Mouse (Mus musculus) erythroblast, adult 5-6 weeks (primary cell): ENCODE measurements at regions not wholly inside any gene's neighbourhood (a gene's known extent, or its start where the extent isn't known, plus 50 kb on each side); places are given as distances from the start of the nearest gene placed in this dataset.
"Not testable (repeated sequence)": the region's sequence is repeated elsewhere in the genome, so short reads cannot be mapped to it uniquely, and the experiment has no call there.

ENCODE experiments used
- ATAC-seq: replicated peaks from 2 replicates; pipeline ENCODE4 v1.8.0; 2016; ENCODE audit warnings: moderate number of reproducible peaks, mild to moderate bottlenecking, moderate TSS enrichment, inconsistent platforms; ENCODE audit not compliant: poor library complexity, low FRiP score, severe bottlenecking

DNA sequence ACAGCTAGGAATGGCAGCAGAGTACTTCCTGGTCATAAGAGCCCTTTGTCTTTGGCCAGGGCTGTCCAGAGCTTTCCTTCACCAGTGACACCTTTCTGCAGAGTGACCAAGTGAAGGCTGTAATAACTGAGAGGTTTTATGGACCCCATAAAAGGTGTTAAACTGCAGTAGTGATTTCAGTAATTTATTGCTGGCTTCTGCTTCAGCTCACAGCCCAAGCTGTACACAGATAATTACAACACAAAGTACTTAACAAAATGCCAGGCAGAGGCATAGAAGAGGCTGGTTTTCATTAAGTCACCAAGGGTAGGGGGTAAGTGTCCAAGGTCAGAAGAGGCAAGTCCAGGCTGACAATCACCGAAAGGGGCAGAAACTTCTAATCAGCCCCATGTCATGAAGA is 83.8 kb downstream of the Eif4e start:
- ATAC-seq = no peak

DNA sequence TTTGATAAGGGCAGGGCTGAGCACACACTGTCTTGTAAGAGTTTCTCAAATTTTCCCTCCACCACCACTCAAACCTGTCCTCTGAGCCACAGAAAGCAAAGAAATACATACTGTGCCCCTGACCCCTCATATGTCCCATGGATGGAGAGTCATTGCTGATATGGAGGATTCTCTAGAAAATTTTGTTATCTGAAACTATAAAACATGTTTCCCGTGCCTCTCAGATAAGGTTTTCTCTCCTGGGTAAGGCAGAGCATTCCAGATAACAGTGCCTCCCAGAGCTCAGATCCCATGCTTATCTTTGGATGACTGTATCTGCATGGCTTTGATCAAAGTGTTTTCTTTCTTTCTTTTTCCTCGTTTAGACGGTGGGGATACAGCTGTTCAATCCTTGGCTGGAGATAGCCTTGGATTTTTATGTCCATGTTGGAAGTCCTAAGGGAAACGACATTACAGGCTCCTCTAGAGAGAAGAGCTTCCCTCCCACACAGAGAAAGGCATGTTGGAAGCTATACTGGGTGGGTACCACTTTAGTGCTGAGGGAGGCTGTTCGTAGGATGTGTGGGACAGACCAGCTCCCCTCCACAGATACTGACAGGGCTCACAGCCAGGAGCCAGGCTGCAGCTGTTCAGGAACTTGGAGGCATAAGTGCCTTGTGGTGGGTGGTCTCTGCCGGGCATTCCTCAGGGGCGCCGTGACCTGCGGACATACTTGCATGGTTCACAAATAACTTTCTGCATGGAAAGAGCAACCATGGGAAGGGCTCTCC is 87.1 kb downstream of the Eif4e start:
- peak; percentile 37; the same call in 1 of the 2 replicates for ATAC-seq

DNA sequence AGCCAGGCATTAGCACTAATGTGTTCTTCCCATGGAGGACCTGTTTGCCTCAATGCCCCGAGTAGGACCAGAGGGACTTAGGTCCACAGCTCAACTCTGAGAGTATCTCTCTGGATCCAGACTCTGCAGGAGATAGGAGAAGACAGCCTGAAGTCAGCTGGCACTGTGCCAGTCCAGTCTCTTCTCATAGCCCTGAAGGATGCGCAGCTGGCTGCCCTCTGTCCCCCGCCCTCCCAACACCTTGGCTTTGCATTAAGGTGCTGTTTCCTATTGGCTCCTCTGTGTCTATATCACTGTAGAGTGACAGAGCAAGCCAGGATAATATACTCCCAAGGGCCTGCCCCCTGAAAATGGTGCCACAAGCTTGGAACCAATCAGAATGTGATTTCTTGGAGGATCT is 87.7 kb downstream of the Eif4e start:
- ATAC-seq = peak; percentile 76

DNA sequence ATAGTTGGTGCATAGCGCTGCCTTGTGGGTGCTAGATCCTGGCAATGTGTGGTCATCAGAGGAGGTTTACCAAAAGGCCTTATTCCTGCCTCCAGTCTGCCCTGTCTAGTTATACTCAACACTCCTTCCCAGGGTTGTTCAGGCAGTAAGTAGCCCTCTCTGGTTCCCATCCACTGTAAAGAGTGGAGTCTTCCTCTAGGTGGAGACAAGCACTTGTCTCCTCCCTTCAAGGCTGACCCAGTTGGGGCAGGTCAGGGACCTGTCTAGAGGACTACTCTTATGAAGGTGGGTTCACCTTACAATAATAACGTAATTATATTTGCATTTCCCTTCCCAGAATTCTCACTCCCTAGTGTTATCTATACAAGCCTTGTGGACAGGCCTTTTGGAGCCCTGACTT is 88.9 kb downstream of the Eif4e start:
- no peak for ATAC-seq

DNA sequence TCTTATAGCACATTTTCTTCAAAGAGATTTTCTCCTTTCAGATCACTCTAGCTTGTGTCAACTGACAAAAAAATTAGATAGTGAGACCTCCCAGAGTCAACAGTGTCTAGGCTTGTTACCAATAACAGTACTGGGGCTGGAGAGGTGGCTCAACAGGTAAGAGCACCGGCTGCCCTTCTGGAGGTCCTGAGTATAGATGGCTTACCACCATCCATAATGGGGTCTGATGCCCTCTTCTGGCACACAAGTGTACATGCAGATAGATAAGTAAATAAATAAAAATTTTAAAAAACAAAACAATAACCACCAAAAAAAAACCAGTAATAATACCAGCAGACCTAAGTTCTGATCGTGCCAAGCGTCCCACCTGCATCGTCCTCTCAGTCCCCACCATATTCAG is 94.3 kb downstream of the Eif4e start:
- ATAC-seq = no peak

DNA sequence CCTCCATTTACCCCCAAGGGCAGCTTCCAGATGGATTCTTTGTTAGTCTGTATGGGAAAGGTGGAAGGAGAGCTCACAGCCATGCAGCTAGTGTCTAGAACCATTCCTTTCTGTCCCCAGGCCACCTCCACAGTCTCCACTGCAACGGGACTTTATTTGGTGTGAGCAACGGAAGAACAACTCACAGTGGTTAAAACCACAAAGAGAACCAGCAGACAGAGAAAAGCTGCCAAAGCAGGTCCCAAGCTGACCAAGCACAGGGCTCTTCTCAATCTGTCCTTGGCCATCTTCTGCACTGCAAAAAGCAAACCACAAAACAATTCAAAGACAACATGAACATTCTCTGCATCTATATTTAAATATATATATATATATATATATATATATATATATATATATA is 98.1 kb downstream of the Eif4e start:
- no peak for ATAC-seq

DNA sequence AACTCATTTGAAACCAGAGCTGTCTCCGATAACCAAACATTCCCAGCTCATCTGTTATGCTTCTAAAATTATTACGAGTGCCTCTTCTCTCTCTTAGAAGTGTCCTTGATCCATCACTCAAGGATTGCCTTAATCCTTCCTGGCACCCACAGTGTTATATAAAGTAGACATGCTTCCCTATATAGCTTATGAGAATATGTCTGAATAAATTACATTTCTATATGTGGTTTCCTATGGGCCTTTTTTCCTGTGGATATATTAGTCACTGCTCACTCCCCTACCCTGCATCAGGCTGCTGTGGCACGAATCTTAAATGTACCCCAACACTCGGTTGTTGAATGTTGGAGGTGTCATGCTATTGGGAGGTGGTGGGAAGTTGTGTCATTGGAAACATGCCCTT is 100.3 kb downstream of the Eif4e start:
- no peak for ATAC-seq

DNA sequence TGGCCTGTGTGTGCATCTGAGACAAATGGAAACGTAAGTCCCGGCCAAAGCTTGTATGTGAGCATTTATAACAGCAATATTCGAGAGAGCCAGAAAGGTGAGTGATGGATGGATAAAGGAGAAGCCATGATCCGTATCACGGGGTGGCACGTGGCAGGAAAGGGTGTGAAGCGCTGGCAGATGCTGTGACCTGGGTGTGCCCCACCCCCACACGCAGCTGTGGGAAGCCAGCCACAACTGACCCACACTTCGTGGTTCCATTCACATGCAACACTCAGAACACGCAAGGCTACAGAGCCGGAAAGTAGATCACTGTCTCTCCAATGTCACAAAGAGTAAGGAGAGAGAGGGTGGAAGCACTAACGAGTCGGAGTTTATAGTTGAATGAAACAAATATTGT is 104.3 kb downstream of the Eif4e start:
- no peak for ATAC-seq

DNA sequence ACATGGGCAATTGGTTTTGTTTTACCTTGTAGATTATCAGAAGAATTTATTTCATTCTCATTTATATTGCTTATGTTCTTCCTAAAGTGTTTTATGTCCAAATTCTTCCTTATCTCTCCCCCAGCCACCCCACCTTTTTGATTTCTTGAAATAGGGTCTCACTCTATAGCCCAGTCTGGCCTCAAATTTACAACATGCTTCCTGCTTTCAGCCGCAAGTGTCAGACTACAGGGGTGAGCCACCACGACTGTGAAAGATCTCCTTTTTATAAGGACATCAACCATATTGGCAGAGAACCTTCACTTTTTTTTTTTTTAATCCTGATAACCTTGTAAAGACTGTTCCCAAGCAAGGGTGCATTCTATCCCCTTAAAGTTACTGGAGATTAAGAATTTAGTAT is 106.1 kb downstream of the Eif4e start:
- no peak for ATAC-seq

DNA sequence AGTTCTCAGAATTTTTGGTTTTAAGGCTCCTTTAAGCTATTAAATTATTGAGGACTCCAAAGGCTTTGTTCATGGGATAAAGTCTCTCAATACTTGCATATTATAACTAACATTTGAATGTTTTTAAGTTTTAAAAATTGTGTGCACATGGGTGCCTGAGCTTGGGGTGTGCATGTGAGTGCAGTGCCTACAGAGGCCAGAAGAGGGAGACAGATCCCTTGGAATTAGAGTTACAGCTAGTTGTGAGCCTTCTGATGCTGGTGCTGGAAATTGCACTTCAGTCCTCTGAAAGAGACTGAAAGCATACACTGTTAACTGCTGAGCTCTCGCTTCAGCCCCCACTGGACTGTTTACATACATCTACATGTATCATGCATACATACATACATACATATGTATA is 100.0 kb upstream of the Tspan5 start:
- no peak for ATAC-seq

DNA sequence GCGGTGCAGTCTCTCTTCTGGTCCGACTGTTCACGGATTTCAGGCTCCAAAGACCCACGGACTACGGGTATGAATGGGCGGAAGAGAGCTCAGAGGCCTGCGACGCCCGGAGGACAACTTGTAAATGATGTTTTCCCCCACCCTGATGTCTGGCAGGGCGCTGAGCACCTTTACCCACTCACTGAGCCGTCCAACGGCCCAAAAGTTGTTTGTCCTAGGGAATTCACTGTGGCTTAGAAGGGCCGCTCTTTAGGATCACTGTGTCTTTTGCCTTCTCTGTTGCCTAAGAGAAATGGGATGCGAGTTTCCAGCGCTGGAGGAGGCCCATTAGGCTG is 98.1 kb upstream of the Tspan5 start:
- ATAC-seq = no peak

DNA sequence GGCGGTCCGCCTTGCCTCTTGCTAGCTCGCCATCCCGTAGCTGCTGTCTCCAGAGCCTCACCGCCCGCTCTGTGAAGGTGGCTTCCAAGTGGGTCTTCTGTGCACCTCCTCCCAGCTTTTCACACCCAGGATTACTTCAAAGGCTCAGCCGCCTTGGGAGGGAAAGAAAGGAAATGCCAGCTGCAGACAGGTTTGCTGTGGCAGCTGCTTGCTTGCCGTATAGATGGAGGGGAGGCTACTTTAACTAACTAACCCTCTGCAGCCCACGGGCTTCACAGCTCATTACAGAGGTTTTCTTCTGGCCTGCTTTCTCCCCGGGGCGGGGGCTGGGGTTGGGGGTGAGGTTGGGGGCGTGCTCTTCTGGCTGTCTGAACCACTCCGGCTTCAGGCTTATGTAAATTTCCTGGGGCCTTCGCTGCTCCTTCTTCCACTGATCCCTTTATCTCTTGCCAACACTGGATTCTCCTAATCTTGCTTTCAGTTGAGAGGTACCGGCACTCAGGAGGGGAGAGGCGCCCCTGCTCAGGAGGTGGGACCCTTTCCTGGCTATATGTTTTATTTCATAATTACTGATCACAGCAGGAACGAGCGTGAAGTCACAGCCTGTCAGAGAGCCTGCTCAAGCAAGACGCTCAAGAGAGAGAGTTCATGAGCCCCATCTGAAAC is 97.6 kb upstream of the Tspan5 start:
- ATAC-seq = no peak

DNA sequence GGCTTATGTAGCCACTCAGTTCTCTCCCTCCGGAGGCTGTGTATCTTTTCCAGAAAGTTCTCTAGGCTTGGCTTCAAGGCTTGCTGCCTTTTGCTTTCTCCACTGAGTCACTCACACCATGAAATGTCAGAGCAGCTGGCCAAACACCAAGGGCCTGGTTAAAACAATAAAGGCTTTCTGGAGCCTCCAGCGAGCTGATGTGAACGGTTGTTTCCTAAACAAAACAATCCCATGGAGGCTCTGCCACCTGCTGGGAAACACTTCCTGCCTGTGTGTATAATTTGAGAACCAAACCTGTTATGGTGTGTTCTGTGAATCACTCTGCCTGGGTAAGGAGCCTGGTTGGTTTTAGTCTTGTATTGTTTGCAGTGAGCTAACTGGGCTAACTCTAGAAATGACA is 96.7 kb upstream of the Tspan5 start:
- no peak for ATAC-seq

DNA sequence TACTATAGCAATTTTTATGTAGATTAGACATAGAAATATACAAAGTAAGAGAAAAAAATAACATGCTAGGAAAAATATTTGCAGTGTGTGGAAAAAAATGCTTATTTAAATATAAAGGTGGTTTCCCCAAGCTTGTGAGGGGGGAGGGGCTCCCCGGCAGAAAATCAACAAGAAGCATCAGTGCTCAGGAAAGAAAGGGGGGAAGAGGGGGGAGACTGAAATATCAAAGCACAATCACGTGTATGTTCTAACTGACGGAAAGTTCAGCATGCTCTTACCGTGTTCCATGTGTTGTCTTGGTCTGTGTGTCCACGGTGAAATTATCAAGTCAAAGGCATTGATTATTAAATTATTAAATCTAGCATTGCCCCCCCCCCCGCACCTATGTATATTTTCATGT is 92.3 kb upstream of the Tspan5 start:
- ATAC-seq = no peak

DNA sequence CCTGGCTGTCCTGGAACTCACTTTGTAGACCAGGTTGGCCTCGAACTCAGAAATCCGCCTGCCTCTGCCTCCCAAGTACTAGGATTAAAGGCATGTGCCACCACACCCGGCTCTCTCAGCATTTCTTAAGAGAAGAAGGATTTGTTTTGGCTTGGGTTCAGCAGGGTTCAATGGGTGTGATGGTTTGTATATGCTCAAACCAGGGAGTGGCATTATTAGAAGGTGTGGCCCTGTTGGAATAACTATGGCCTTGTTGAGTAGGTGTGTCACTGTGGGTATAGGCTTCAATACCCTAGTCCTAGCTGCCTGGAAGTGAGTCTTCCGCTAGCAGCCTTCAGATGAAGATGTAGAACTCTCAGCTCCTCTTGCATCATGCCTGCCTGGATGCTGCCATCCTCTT is 91.3 kb upstream of the Tspan5 start:
- ATAC-seq = not testable (repeated sequence)

DNA sequence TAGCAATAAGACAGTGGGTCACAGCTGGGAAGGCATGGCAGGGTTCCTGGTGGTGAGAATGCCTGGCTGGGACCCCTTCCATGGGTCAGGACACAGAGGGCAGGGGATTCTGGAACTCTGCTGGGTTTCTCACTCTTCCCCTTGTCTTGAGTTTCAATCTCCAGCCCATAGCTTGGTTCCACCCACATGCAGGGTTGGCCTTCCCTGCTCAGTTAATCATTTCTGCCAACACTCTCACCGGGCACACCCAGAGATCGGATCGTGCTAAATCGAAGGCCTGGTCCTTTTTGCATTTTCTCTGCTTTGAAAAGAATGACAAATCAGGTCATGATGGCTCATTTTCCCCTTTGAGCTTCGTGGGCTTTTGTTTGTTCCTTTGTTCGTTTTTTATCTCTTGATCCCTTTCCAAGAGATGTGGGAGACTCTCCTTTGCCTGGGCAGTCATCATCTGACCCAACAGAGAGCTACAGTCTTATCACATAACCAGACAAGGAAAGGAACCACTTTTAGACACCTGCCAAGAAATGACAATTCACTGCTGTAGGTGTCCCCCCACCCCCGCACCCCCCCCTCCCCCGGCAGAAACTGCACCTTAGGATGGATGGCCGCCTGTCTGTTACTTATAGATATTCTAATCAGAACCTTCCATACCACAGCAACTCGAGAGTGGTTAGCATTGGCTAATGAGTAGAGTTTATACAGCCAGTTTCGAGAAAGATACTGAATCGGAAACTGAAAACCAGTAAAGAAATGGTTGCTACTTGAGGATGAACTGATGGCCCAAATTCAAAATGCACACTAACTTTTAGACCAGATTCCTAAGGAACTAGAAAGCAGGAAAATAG is 90.4 kb upstream of the Tspan5 start:
- no peak for ATAC-seq

DNA sequence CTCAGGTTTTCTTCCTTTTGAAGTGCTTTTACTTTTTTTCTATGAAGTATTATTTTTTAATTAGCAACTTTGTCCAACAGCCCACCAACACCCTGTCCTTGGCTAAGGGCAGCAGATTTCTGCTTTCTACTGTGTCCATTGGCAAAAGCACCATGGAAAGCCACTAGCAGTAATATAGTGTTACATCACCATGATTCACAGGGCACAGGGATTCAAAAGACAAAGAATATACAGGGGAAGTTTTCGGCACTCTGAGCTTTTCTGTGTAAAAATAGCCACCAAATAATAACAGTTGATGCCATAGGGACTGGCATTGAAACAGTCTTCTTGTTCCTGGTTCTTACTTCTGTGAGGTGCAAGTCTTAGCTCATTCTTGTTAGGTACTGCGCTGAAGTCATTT is 89.8 kb upstream of the Tspan5 start:
- no peak for ATAC-seq

DNA sequence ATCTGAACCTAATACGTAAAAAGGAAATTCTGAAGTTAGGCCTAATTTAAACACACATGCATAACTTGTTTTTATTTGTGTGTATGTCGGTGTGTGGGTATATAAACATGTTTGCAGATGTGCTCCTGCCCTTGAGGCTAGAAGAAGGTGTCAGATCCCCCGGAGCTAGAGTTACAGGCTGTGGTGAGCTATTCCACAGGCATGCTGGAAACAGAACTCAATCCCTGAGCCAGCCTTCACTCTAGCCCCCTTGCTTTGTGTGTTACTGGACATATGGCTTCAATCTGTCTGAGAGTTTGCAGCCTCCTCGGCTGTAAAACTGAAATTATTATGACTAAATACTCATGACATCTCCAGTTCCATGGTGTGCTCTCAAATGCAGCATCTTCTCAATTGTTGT is 89.3 kb upstream of the Tspan5 start:
- ATAC-seq = no peak

DNA sequence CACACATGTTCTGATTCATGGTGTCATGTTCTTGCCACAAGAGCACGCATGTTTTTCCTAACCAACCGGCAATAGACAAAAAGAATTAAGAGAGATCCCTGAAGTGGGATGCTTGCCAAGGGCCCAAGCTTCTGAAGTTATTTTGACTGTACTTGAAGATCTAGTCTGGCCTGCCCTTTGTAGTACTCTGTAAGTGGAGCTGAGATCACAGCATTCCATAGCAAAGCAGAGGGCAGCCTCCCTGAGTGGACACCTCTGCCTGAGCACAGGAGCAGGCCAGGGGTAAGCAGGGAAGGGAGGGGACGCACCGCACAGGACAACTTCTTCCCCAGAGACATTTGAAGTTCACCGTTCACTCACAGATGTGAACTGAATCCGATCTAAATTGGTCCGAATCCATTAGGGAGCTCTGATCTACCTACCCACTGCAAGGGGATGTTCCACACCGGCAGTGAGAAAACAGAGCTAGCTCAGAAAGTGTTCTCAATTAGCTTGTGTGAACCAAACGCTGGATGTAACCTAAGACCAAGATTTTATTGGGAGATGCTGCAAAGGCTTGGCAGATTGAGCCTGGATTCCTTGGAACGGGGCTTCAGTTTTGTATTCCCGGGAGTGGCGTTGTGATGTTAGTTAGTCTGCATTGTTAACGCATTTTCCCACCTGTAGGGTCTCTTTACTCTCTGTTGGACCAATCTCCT is 88.3 kb upstream of the Tspan5 start:
- no peak for ATAC-seq

DNA sequence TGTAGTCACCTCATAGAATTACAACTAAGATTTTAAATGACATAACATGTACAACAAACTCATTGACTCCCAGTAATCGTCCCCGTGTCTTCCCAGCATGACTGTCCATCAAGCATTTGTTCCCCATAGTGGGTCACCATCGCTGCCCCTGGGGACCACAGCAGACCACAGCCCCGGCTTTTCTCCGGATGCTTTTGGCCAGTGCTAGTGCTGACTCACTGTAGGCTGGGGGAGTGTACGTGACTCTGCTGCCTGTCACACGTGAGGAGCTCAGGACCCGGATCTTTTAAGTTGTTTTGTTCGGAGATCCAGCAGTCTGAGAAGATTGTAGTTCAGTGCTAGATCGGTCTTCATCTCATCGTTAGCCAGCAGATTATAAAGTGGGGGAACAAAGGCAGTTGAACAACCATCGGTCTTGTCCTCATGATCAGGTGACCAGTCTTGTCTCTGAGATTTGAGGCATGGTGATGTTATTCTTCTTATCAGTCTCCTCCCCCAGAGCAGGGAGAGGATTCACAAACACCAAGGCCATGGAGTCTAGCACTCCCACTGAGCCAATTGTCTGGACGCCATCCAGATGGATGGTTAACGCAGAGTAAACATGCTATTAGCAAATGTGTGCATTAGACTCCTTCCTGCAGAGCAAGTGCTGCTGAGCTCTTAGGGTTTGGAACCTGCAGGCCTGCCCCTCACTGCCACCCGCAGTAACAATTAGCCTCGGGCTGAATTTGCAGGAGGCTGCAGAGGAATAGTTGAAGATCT is 87.2 kb upstream of the Tspan5 start:
- no peak for ATAC-seq
